Mouse (Mus musculus) embryonic facial prominence, embryonic 11.5 days (tissue): ENCODE results near the gene Tbc1d10c. TPM values are rescaled to one million over a fixed set of nuclear protein-coding genes. Genes with fewer than 3 reads are reported as not detected.

Source experiments
- ATAC-seq: fragments of 200-750 bp; cut with Nextera tagmentation; replicated peaks from 2 replicates; pipeline ENCODE4 v1.8.0; 2017; ENCODE audit warnings: low read depth; ENCODE audit not compliant: insufficient number of reproducible peaks, low FRiP score, low TSS enrichment
- DNase-seq: peaks from one replicate; pipeline ENCODE4 v3.0.0-alpha.2; 2015; ENCODE audit warnings: low spot score
- H3K27ac ChIP-seq: fragments of 300-500 bp; sonication (generic); replicated peaks from 2 replicates; pipeline ENCODE4 v1.5.1; 2014; ENCODE audit warnings: mild to moderate bottlenecking, low read depth, low read length, control low read depth
- H3K27me3 ChIP-seq: fragments of 300-500 bp; sonication (generic); 2 replicates; pipeline ENCODE4 v1.6.1; 2014; ENCODE audit warnings: mild to moderate bottlenecking, low read length, moderate library complexity, mixed read lengths; ENCODE audit not compliant: control insufficient read depth, insufficient read depth
- H3K36me3 ChIP-seq: fragments of 300-500 bp; sonication (generic); replicated peaks from 2 replicates; pipeline ENCODE4 v1.6.1; 2014; ENCODE audit warnings: low read depth, mild to moderate bottlenecking, low read length, moderate library complexity, mixed read lengths; ENCODE audit not compliant: control insufficient read depth, insufficient read depth
- H3K4me1 ChIP-seq: fragments of 300-500 bp; sonication (generic); 2 replicates; pipeline ENCODE4 v1.6.1; 2014; ENCODE audit warnings: low read length, mixed read lengths; ENCODE audit not compliant: control insufficient read depth, insufficient read depth
- H3K4me2 ChIP-seq: fragments of 300-500 bp; sonication (generic); 2 replicates; pipeline ENCODE4 v1.6.1; 2014; ENCODE audit warnings: low read depth, mild to moderate bottlenecking, control low read depth, low read length, moderate library complexity
- H3K4me3 ChIP-seq: fragments of 300-500 bp; sonication (generic); 2 replicates; pipeline ENCODE4 v1.5.1; 2014; ENCODE audit warnings: low read depth, low read length, control low read depth
- H3K9ac ChIP-seq: fragments of 300-500 bp; sonication (generic); replicated peaks from 2 replicates; pipeline ENCODE4 v1.6.1; 2014; ENCODE audit warnings: mild to moderate bottlenecking, control low read depth, low read length
- H3K9me3 ChIP-seq: fragments of 300-500 bp; sonication (generic); replicated peaks from 2 replicates; pipeline ENCODE4 v1.6.1; 2016; ENCODE audit warnings: mild to moderate bottlenecking, low read length, inconsistent platforms, mixed read lengths; ENCODE audit not compliant: control insufficient read depth
- WGBS: fragments of 180-500 bp; shearing (Covaris S2); extraction: QIAGEN DNeasy Blood & Tissue Kit; methylation state at CpG from one replicate; pipeline ENCODE4 v1.1.7; 2014; 5-methylcytosine and 5-hydroxymethylcytosine counted together
- polyA plus RNA-seq: library from polyadenylated mRNA; unstranded; fragments of >200 nt; fragmentation: Nextera tagmentation; extraction: Ambion mirVana; gene quantifications from 2 replicates; pipeline ENCODE4 v1.2.1, GENCODE M21; 2014

Tbc1d10c gene
- polyA plus RNA-seq, 1 experiment from 2014 or later = 1.4 TPM

DNA sequence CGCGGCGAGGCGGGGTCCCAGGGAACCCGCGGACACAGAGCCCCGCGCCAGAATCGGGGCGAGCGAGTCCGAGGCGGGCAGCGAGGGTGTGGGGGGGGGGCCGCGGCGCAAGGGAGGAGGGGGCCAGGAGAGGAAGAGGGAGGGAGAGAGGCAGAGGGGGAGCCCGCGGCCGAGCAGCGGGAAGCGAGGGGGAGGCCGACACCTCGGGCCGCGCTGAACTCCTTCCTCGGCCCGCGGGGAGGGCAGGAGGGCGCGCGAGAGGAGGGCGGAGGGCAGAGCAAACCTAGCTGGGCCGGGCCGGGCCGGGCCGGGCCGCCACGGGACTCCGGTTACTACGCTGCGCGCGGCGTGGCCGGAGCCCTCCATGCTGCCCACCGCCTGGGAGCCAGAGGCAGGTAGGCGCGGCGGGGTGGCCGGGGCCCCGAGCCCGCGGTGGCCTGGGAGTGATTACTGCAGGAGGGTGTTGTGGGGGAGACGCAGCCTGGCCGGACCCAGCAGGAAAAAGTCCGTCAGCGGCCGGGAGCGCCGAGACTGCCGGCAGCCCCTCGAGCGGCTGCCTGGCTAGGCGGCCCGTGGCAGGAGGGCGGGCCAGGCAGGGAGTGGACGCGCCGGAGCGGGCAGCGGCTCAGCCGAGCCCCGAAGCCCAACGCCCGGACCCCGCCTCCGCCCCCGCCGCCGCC, 23.8 kb upstream of the Tbc1d10c start:
- Histone ChIP-seq H3K36me3 (no peaks in the 10 kb centered on the region), H3K27me3 (peaks cover 2% of the 10 kb centered on the region; the same call in 1 of the 2 replicates), H3K4me2 (peak overlapping the region; percentile 97), H3K27ac (peak overlapping the region; percentile 78), H3K4me3 (peak overlapping the region; percentile 75), H3K9ac (peak overlapping the region; percentile 95), H3K9me3 (no peaks in the 10 kb centered on the region), H3K4me1 (peaks cover 23% of the 10 kb centered on the region)
- ATAC-seq = peak; percentile 14; the same call in 1 of the 2 replicates
- under 1% methylated on average over 44 of the region's 81 CpGs for WGBS
- peak; percentile 55 for DNase-seq

DNA sequence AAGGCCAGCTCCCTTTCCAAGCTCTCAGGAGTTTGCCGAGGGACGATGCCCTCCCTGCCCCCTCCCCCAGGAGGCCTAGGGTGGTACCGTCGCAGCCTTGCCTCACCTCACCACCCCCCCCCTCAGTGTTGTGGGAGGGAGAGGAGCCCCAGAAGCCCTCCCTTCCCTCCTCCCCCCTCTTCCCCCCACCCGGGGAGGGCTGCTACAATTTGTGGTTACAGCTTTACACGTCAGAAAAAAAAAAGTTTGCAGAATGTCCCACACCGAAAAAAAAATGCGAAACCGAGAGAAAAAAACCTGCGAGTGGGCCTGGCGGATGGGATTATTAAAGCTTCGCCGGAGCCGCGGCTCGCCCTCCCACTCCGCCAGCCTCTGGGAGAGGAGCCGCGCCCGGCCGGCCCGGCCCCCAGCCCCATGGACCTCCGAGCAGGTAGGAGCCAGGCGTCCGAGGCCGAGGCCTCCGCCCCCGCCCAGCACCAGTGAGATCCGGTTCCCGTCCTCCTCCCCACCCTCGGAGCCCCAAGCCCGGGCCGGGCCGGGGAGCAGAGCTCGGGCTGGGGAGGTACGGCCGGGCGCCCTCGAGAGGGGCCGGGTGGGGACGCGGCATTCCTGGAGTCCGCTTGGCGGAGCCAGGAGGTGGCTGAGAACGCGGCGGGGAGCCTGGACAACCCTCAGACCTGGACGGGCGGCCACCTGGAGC, 23.1 kb upstream of the Tbc1d10c start, which contains the start of the genes Clcf1 and AC109138.7:
Gene Clcf1 (plus strand): TSS at position 168 of the 700 bp plus-strand sequence.
Gene AC109138.7 (plus strand): TSS at position 287 of the 700 bp plus-strand sequence.
- Histone ChIP-seq H3K9me3 (no peaks in the 10 kb centered on the region), H3K36me3 (no peaks in the 10 kb centered on the region), H3K4me1 (peaks cover 23% of the 10 kb centered on the region), H3K27me3 (peaks cover 2% of the 10 kb centered on the region; the same call in 1 of the 2 replicates), H3K4me2 (peak within 1 kb of the TSS; percentile 97), H3K9ac (peak within 1 kb of the TSS; percentile 95), H3K27ac (peak within 1 kb of the TSS; percentile 78), H3K4me3 (peak within 1 kb of the TSS; percentile 75)
- ATAC-seq (peak; percentile 24; the same call in 1 of the 2 replicates), DNase-seq (peak; percentile 65)
- under 1% methylated on average over 43 of the region's 49 CpGs for WGBS

DNA sequence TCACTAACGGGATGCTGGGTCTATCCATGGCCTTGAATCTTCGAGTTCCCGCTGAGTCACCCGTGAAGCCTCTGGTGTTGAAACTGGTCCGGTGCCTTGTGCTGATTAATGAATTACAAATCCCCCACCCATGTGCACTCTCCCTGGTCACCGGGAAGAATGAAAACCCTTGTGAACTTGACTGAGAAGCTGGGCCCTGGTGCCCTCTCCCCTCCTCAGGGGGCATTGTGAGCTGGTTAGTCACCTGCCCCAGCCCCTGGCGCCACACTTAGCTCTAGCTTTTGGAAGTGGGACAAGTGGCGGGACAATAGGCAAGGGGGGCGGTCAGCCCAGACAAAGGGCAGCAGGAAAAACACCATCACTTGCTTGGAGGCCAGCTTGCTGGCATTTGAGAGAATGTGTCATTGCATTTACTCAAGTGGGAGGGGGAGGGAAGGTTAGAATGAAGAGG, 22.5 kb upstream of the Tbc1d10c start:
- peaks cover 2% of the 10 kb centered on the region; the same call in 1 of the 2 replicates for H3K27me3 ChIP-seq
- H3K36me3 ChIP-seq = no peaks in the 10 kb centered on the region
- 10% methylated on average over 9 of the region's 9 CpGs for WGBS
- peak overlapping the region; percentile 75 for H3K4me3 ChIP-seq
- H3K9me3 ChIP-seq = no peaks in the 10 kb centered on the region
- peaks cover 23% of the 10 kb centered on the region for H3K4me1 ChIP-seq
- DNase-seq (no peak), ATAC-seq (no peak)
- peak overlapping the region; percentile 95 for H3K9ac ChIP-seq
- peak overlapping the region; percentile 43 for H3K27ac ChIP-seq
- peak overlapping the region; percentile 97 for H3K4me2 ChIP-seq

DNA sequence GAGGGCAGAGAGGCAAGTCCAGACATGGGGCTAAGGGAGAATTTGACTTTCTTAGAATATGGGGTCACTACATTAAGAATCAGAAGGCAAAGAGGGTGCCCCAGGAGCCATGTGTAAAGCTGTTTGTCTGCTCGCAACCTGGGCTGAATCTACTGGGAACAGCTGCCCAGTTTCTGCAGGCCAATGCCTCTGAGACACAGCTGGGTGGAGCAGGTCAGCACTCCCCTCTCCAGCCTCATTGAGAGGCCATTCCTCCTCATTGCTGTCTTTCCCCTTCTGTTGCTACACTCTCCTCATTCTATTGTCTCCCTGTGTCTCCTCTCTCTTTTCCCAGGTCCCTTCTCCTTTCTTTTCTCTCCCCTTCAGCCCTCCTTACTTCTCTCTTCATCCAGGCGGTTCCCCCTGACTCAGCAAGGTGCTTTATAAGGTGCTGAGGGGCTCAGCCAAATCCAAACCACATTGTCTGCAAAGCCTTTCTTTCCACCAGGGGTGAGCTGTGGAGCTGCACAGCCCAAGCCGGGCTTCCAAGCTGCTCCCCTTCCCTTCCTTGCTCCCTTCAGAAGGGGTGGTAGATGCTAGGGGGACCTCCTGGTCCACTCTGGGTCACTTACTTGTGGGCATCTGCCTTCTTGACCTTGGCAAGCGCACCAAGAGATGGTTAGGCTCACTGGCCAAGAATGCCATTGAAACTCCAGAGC, 21.0 kb upstream of the Tbc1d10c start:
- H3K9ac ChIP-seq = peak overlapping the region; percentile 39
- DNase-seq (no peak), ATAC-seq (no peak)
- peak overlapping the region; percentile 25; the same call in 1 of the 2 replicates for H3K4me2 ChIP-seq
- H3K4me1 ChIP-seq = peaks cover 21% of the 10 kb centered on the region
- no peak overlapping the region for H3K4me3 ChIP-seq
- 19% methylated on average over 4 of the region's 4 CpGs for WGBS
- peaks cover 2% of the 10 kb centered on the region; the same call in 1 of the 2 replicates for H3K27me3 ChIP-seq
- no peaks in the 10 kb centered on the region for H3K9me3 ChIP-seq
- no peak overlapping the region for H3K27ac ChIP-seq
- H3K36me3 ChIP-seq = no peaks in the 10 kb centered on the region

DNA sequence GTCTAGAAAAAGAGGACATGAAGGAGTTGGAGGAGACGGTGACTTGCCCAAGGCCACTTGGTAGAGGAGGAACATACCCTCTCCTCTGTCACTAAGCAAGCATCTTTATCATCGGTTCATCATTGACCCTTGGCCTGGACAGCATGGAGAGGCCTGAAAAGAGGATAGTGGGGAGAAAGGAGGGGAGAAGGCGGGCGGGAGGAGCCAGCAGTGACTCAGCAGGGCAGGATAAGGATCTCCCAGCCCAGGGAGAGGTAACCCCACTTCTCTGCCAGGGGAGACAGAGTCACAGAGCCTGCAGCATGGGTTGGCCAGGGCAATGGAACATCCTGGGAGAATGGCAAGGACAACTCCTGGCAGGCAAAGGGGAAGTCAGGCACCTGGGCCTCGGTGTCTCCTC, 17.5 kb upstream of the Tbc1d10c start:
- 77% methylated on average over 5 of the region's 5 CpGs for WGBS
- DNase-seq = no peak
- peaks cover 2% of the 10 kb centered on the region; the same call in 1 of the 2 replicates for H3K27me3 ChIP-seq

DNA sequence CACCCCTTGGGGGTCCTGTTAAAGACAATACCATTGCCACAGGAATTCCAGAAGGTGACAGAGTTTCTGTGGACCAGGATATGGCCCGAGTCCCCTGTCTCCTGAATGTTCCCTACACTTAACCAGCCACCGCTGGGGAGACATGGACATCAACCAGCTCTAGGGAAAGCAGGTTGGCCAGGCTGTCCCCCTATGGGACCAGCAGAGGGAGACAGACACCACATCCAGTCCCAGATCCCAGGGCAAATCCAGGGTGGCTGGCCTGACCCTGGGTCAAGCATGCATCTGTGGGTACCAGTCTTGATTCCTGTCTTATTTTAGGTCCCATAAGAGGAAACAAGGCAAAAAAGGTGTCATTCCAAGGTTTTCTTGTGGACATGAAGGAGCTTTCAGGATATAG, 15.9 kb upstream of the Tbc1d10c start:
- Histone ChIP-seq H3K4me1 (0 out of 2 replicates have a peak, but pooled peaks cover 2% of the 10 kb centered on the region), H3K4me3 (no peak overlapping the region), H3K36me3 (no peaks in the 10 kb centered on the region), H3K27me3 (peaks cover 2% of the 10 kb centered on the region; the same call in 1 of the 2 replicates), H3K9ac (no peak overlapping the region), H3K27ac (no peak overlapping the region), H3K9me3 (no peaks in the 10 kb centered on the region), H3K4me2 (no peak overlapping the region)
- peak; percentile 25; the same call in 1 of the 2 replicates for ATAC-seq
- DNase-seq = peak; percentile 80
- 0% methylated on average over 2 of the region's 2 CpGs for WGBS

More for the DNA sequence above, 17.5 kb upstream of the Tbc1d10c start:
- Histone ChIP-seq H3K9ac (no peak overlapping the region), H3K36me3 (no peaks in the 10 kb centered on the region), H3K27ac (no peak overlapping the region), H3K4me1 (peaks cover 9% of the 10 kb centered on the region; the same call in 1 of the 2 replicates), H3K4me2 (no peak overlapping the region), H3K9me3 (no peaks in the 10 kb centered on the region), H3K4me3 (no peak overlapping the region)
- no peak for ATAC-seq

DNA sequence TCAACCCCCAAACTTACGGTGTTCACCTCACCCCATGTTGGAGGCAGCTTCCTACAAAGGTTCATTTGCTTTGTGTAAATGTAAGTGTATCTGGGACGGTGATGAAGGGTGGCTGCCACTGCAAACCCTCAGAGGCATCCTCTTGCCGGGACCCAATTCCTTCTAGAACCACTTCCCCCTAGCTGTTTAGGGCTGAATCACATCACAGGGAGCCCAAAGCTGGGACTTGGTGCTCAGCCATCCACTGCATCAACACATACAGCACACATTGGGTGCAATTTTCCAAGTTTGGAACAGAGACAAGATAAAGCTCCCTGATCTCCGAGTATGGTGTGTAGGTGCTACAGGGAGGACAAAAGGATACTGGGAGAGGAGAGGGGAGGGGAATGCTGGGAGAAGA, 13.8 kb upstream of the Tbc1d10c start:
- no peaks in the 10 kb centered on the region for H3K27me3 ChIP-seq
- 60% methylated on average over 4 of the region's 4 CpGs for WGBS
- H3K9me3 ChIP-seq = no peaks in the 10 kb centered on the region

More for the DNA sequence above, 13.8 kb upstream of the Tbc1d10c start:
- Histone ChIP-seq H3K4me2 (no peak overlapping the region), H3K36me3 (no peaks in the 10 kb centered on the region; the same call in 1 of the 2 replicates), H3K4me3 (no peak overlapping the region), H3K9ac (no peak overlapping the region), H3K4me1 (peaks cover 3% of the 10 kb centered on the region; the same call in 1 of the 2 replicates), H3K27ac (no peak overlapping the region)
- no peak for ATAC-seq
- no peak for DNase-seq
